Mouse (Mus musculus): ENCODE results near the gene Rnf223.
"Not testable (repeated sequence)": the region's sequence is repeated elsewhere in the genome, so short reads cannot be mapped to it uniquely, and the experiment has no call there.

The Rnf223 gene

GRCm38 (mm10) chr4:156128746-156129145, 1.6 kb upstream of the Rnf223 start:
- DNase-seq (ENCODE audit: low read depth, low spot score): no peak

- DNase-seq (ENCODE audit: low read depth, low spot score): no peak
Observed at GRCm38 (mm10) chr4:156130940-156131339, 627 bp downstream of the Rnf223 start.

- DNase-seq (ENCODE audit: low read depth, low spot score): no peak
Observed at GRCm38 (mm10) chr4:156133334-156133733, 3.0 kb downstream of the Rnf223 start.

GRCm38 (mm10) chr4:156133943-156134605, 3.8 kb downstream of the Rnf223 start:
- DNase-seq (ENCODE audit: low read depth, low spot score): no peak

- no peak for DNase-seq (ENCODE audit: low read depth, low spot score)
Observed at GRCm38 (mm10) chr4:156135112-156135511, 4.8 kb downstream of the Rnf223 start.

GRCm38 (mm10) chr4:156135801-156136200, 5.5 kb downstream of the Rnf223 start:
- DNase-seq (ENCODE audit: low read depth, low spot score): no peak

GRCm38 (mm10) chr4:156136285-156137100, 6.2 kb downstream of the Rnf223 start:
- DNase-seq (ENCODE audit: low read depth, low spot score): no peak

- not testable (repeated sequence) for DNase-seq (ENCODE audit: low read depth, low spot score)
Observed at GRCm38 (mm10) chr4:156150887-156151286, 20.6 kb downstream of the Rnf223 start.

GRCm38 (mm10) chr4:156154771-156155170, 24.5 kb downstream of the Rnf223 start:
- no peak for DNase-seq (ENCODE audit: low read depth, low spot score)

- no peak for DNase-seq (ENCODE audit: low read depth, low spot score)
Observed at GRCm38 (mm10) chr4:156166477-156166876, 36.2 kb downstream of the Rnf223 start.

- DNase-seq (ENCODE audit: low read depth, low spot score): no peak
Observed at GRCm38 (mm10) chr4:156168611-156169010, 38.3 kb downstream of the Rnf223 start.

- no peak for DNase-seq (ENCODE audit: low read depth, low spot score)
Observed at GRCm38 (mm10) chr4:156169129-156169528, 38.8 kb downstream of the Rnf223 start.

- DNase-seq (ENCODE audit: low read depth, low spot score): no peak
Observed at GRCm38 (mm10) chr4:156171828-156172227, 41.5 kb downstream of the Rnf223 start.

GRCm38 (mm10) chr4:156177630-156178029, 47.3 kb downstream of the Rnf223 start:
- no peak for DNase-seq (ENCODE audit: low read depth, low spot score)
